Mouse (Mus musculus): Measurements from ENCODE around the gene Gm29094.

The Gm29094 gene

DNA sequence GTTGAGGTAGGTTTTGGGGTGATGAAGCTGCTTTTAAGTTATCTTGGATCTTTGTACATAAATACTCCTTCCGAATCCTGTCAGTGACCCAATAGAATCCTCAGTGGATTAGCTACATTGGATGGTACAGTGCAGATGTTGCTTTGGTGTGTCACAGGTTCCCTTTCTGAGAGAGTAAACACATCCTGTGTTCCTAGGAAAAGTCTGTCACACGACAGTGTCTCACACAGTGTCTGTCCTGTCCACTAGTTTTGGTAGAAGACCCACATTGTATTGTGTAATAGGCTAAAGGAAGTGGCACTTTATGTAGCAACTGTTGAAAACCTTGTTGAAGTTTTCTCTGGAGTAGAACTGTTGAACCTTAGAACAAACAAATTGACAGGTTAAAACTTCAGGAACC is 54.2 kb downstream of the Gm29094 start:
- DNase-seq = no peak

DNA sequence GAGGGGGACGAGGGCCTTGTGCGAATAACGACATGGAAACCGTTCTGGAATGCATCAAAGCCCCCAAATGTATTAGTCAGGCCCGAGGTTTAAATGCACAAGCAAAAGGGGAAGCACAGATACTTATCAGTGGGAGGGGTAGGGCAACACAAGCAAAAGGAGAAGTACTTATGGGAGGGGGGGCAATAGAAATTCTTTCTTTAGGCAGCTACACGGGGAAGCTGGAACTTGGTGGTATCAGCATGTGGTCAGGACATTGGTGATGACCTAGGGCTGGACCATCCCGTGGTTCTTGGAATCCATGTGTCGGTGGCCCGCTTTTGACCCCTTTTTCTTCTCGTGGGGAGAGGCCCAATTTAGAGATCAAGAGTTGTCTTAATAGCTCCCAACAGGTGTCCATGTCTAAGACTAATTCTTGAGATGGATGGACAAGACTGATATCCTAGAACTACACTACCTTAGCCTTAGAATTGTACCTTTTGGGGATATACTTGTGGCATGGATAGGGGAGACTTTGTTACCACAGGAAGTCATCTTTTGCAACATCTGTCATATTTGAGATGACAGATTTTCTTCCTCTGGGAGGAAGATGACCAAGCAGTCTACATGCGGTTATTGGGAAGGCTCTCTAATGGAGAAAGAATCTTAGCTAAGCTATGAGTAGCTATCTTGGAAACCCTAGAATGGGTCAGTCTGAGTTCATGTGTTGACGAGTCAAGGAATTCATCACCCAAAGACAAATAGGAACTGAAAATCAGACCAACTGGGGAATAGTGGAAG is 57.6 kb downstream of the Gm29094 start:
- no peak for DNase-seq

DNA sequence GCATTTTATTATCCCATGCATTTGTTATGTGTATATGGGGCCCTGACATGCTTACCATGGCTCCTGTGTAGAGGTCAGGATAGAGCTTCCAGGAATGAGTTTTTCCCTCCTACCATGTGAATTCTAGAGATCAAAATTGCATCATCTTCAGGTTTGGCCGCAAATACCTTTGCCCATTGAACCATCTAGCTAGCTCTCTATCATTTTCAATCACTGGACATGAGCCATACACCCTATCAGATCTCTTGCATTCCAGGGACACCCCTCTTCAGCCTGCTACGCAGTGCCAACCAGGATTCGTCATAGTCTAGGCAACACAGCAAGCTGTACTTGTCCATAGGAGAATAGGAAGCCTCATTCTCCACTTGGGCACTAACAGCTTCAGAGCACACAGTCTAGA is 64.8 kb downstream of the Gm29094 start:
- DNase-seq = no peak

DNA sequence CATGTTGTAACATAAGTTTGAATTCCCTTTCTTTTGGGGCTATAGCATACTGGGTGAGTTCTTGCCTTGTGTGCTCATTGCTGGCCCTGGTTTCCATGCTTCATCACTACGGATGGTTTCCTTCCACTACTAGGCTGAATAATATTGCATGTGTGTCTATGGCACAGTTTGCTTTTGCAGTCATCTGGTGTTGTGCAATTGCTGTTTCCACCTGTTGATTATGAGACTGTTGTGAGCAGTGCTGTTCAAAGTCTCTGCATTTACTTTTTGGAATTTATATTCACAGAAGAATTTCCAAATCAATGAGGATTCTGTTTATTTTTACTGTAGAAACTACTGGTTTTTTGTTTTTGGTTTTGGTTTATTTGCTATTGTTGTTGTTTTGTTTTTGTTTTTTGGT is 65.4 kb downstream of the Gm29094 start:
- DNase-seq = no peak
